Mouse (Mus musculus) small intestine, adult 2 months (tissue): ENCODE measurements around the gene Dnaja4.

Experiments
- CTCF ChIP-seq: fragments of 200-500 bp; IDR thresholded peaks from 2 replicates; pipeline ENCODE4 v1.5.1; 2012; ENCODE audit warnings: low read depth, mild to moderate bottlenecking, control low read depth, inconsistent platforms, low read length, moderate library complexity, mixed read lengths; ENCODE audit not compliant: insufficient replicate concordance, insufficient read length; ENCODE audit errors: extremely low read depth
- POLR2A ChIP-seq: fragments of 200-500 bp; IDR thresholded peaks from 2 replicates; pipeline ENCODE4 v1.6.1; 2012; ENCODE audit warnings: low read depth, mild to moderate bottlenecking, control low read depth, inconsistent platforms, low read length, moderate library complexity

DNA sequence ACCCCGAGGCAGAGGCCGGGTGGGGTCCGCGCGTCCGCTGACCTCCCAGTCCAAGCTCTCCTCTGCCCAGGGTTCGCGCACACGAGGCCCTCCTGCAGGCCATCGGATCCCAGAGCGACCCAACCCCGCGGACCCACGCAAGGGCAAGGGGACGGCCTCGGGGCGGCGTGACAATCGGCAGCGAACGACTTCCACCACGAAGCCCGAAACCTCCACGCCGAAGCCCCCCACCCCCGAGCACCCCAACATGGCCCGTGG, 343 bp downstream of the Dnaja4 start:
- no peak for TF ChIP-seq POLR2A
- TF ChIP-seq CTCF = no peak
